Mouse (Mus musculus) hindbrain, embryonic 10.5 days (tissue): ENCODE results near the gene Scoc. TPM values are rescaled to one million over a fixed set of nuclear protein-coding genes. Genes with fewer than 3 reads are reported as not detected.

ENCODE experiments used
- DNase-seq: peaks from one replicate; pipeline ENCODE4 v3.0.0-alpha.2; 2017; ENCODE audit warnings: low spot score
- H3K27ac ChIP-seq: fragments of 300-500 bp; sonication (generic); 2 replicates; pipeline ENCODE4 v1.5.1; 2016; ENCODE audit warnings: mild to moderate bottlenecking, moderate library complexity
- H3K27me3 ChIP-seq: fragments of 300-500 bp; sonication (generic); 2 replicates; pipeline ENCODE4 v1.6.1; 2016; ENCODE audit warnings: mild to moderate bottlenecking; ENCODE audit not compliant: poor library complexity, insufficient read depth, severe bottlenecking
- H3K36me3 ChIP-seq: fragments of 300-500 bp; sonication (generic); 2 replicates; pipeline ENCODE4 v1.6.1; 2016; ENCODE audit warnings: mild to moderate bottlenecking, moderate library complexity
- H3K4me1 ChIP-seq: fragments of 300-500 bp; sonication (generic); replicated peaks from 2 replicates; pipeline ENCODE4 v1.6.1; 2016; ENCODE audit warnings: mild to moderate bottlenecking
- H3K4me3 ChIP-seq: fragments of 300-500 bp; sonication (generic); 2 replicates; pipeline ENCODE4 v1.5.1; 2016; ENCODE audit warnings: mild to moderate bottlenecking, moderate library complexity
- H3K9me3 ChIP-seq: fragments of 300-500 bp; sonication (generic); 2 replicates; pipeline ENCODE4 v1.6.1; 2016; ENCODE audit warnings: mild to moderate bottlenecking, moderate library complexity
- WGBS: fragments of 180-500 bp; shearing (Covaris S2); methylation state at CpG from one replicate; pipeline ENCODE4 v1.1.7; 2016; 5-methylcytosine and 5-hydroxymethylcytosine counted together
- polyA plus RNA-seq: library from polyadenylated mRNA; unstranded; fragments of >200 nt; fragmentation: Nextera tagmentation; extraction: Ambion mirVana; gene quantifications from 2 replicates; pipeline ENCODE4 v1.2.1, GENCODE M21; 2016

The Scoc gene
- polyA plus RNA-seq, 1 experiment from 2014 or later: 112 TPM

- Histone ChIP-seq H3K27me3 (peaks cover 35% of the 10 kb centered on the region), H3K27ac (no peak overlapping the region), H3K4me3 (no peak overlapping the region), H3K9me3 (no peaks in the 10 kb centered on the region), H3K4me1 (peaks cover 12% of the 10 kb centered on the region), H3K36me3 (no peaks in the 10 kb centered on the region)
- 86% methylated on average over 1 of the region's 1 CpGs for WGBS
- no peak for DNase-seq
These were observed 65.7 kb downstream of the Scoc start for GRCm38 (mm10) chr8:83392521-83392920.

GRCm38 (mm10) chr8:83390006-83390701 is 68.0 kb downstream of the Scoc start:
- H3K27ac ChIP-seq: peak overlapping the region; percentile 78
- no peaks in the 10 kb centered on the region for H3K36me3 ChIP-seq
- WGBS: 5% methylated on average over 14 of the region's 14 CpGs

DNA sequence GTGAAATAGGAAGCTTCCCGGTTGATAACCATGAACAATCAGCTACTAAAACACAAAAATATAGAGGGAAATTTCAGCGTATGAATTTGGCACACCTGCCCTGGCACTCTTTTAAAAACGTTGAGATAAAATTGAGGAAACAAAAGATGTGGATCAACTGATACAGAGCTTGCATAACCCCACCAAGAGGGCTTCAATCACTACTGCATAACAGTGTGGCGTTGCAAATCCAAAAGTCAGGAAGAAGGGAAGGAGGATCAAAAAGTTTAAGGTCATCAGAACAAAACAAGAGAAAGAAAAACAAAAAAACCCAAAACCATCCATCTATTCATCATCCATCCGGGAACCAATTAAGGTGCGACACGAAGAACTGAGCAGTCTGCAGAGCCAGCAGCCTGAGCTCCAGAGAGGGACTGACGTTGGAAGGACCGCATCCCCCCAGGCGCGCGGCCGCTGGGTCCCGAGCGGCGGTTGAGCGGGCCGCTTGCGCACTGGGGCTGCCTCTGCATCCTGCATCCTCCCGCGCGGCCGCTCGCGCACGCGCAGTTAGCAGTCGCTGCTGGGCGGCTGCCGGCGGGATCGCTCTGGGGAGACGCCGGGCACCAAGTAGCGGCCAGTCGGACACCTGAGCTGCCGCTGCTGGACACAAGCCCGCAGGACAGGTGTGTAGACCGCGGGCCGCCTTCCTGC is 68.7 kb downstream of the Scoc start, which contains the start of gene Clgn:
Gene Clgn (plus strand): TSS at position 552 of the 690 bp plus-strand sequence.
- peak within 1 kb of the TSS; percentile 78 for H3K27ac ChIP-seq
- peaks cover 35% of the 10 kb centered on the region for H3K27me3 ChIP-seq
- WGBS: 4% methylated on average over 41 of the region's 41 CpGs
- peaks cover 12% of the 10 kb centered on the region for H3K4me1 ChIP-seq
- no peaks in the 10 kb centered on the region for H3K36me3 ChIP-seq
- no peaks in the 10 kb centered on the region for H3K9me3 ChIP-seq
- peak within 1 kb of the TSS; percentile 73 for H3K4me3 ChIP-seq
- DNase-seq: peak; percentile 78

More at GRCm38 (mm10) chr8:83390006-83390701, 68.0 kb downstream of the Scoc start:
- H3K4me1 ChIP-seq: peaks cover 12% of the 10 kb centered on the region
- H3K27me3 ChIP-seq: peaks cover 35% of the 10 kb centered on the region
- DNase-seq: no peak
- no peaks in the 10 kb centered on the region for H3K9me3 ChIP-seq
- H3K4me3 ChIP-seq: peak overlapping the region; percentile 73

DNA sequence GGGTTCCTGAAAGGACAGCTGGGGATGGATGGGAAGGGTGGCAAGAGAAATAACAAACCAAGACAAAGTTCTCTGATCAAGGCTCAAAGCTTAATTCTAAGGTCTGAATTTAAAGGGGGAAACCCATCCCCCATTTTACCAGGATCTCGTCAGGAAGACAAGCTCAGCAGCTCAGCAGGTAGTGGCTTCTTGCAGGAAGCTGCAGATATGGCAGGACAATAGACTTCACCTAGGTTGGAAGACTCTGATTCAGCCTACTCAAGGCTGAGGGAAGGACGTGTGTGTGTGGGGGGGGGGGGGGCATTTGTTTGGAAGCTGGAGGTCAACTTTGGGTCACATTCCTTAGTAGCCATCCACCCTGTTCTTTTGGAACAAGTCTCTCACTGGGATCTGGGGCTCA is 75.3 kb downstream of the Scoc start:
- 43% methylated on average over 2 of the region's 2 CpGs for WGBS
- no peak for DNase-seq
- no peaks in the 10 kb centered on the region for H3K4me1 ChIP-seq

DNA sequence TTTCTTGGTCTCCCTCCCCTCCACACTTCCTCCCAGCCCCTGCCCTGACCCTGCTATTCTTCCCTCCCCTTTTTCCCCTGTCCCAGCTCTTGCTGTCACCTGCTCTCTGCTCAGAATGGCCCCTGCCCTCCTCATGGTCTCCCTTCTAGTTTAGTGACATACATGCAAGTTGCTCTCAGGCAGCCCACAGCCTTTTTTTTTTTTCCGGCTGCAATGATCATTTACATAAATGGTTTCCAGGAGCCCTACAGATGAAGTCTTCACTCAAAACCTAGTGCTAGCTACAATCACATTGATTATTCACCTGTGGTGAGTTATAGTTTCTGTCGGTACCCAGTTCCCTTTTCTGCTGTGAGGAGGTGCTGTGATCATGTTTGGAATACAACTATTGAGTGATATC is 77.2 kb downstream of the Scoc start:
- Histone ChIP-seq H3K4me3 (no peak overlapping the region), H3K9me3 (no peaks in the 10 kb centered on the region), H3K4me1 (no peaks in the 10 kb centered on the region), H3K36me3 (no peaks in the 10 kb centered on the region), H3K27me3 (no peaks in the 10 kb centered on the region), H3K27ac (no peak overlapping the region)
- no peak for DNase-seq
- 83% methylated on average over 2 of the region's 2 CpGs for WGBS

More for the DNA sequence above, 75.3 kb downstream of the Scoc start:
- no peaks in the 10 kb centered on the region for H3K27me3 ChIP-seq
- no peak overlapping the region for H3K4me3 ChIP-seq
- no peaks in the 10 kb centered on the region for H3K9me3 ChIP-seq
- H3K27ac ChIP-seq: no peak overlapping the region
- no peaks in the 10 kb centered on the region for H3K36me3 ChIP-seq

DNA sequence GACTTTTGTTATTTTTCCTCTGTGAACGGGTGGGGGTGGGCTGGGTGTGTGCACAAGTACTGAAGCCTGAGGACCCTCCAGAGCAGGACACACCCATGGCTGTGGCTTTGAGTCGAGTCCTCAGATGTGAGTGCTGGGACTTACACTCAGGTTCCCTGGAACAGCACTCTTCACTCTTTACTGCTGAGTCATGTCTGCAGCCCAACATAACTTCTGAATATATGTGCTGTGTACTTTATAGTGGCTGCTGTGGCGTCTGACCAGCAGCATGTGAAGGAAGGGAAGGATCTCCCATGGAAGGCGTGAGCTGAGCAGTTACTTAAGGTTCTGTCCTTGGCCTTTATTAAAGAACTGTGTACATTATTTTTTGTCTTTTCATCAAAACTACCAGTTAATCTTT is 78.0 kb downstream of the Scoc start:
- WGBS: 66% methylated on average over 4 of the region's 4 CpGs
- no peak overlapping the region for H3K4me3 ChIP-seq
- no peaks in the 10 kb centered on the region for H3K27me3 ChIP-seq
- no peak overlapping the region for H3K27ac ChIP-seq
- H3K9me3 ChIP-seq: no peaks in the 10 kb centered on the region
- H3K4me1 ChIP-seq: no peaks in the 10 kb centered on the region
- H3K36me3 ChIP-seq: no peaks in the 10 kb centered on the region
- DNase-seq: no peak

Other genes with a start within 250 kb of the Scoc start
- gene Ucp1, start 168.0 kb downstream of the Scoc start, polyA plus RNA-seq: 0.10 TPM in 1 of 2 replicates, not detected in the other
- gene Elmod2, start 125.9 kb downstream of the Scoc start, polyA plus RNA-seq: 15.6 and 21.0 TPM in 2 replicates
- gene Mgat4d, start 109.9 kb downstream of the Scoc start, polyA plus RNA-seq: not detected in 2 replicates
- 2.9 and 3.5 TPM in 2 replicates for gene Clgn, start 68.5 kb downstream of the Scoc start, polyA plus RNA-seq
- gene Olfr370, start 77.4 kb upstream of the Scoc start, polyA plus RNA-seq: 0.10 and 0.16 TPM in 2 replicates
- gene Ndufb7, start 108.3 kb upstream of the Scoc start, polyA plus RNA-seq: 359 and 398 TPM in 2 replicates
- gene Tecr, start 149.6 kb upstream of the Scoc start, polyA plus RNA-seq: 714 and 783 TPM in 2 replicates
- 71.9 and 84.2 TPM in 2 replicates for gene Dnajb1, start 149.8 kb upstream of the Scoc start, polyA plus RNA-seq
- gene Gipc1, start 194.3 kb upstream of the Scoc start, polyA plus RNA-seq: 221 and 240 TPM in 2 replicates
- gene Ptger1, start 208.3 kb upstream of the Scoc start, polyA plus RNA-seq: 0.58 and 0.62 TPM in 2 replicates
- gene Pkn1, start 240.8 kb upstream of the Scoc start, polyA plus RNA-seq: 28.2 and 29.9 TPM in 2 replicates